Mouse (Mus musculus) activated CD4-positive, CD25-positive, alpha-beta regulatory T cell (primary cell): ENCODE measurements around the gene Bend7. TPM values are rescaled to one million over a fixed set of nuclear protein-coding genes. Genes with fewer than 3 reads are reported as not detected.

Experiments used
- polyA plus RNA-seq, 2 experiments: library from polyadenylated mRNA; unstranded; fragments of 100-300 nt; shearing (Covaris generic); gene quantifications; one replicate each; pipeline ENCODE4 v1.2.1; 2017

Gene Bend7
- polyA plus RNA-seq = under 1 TPM in 1 of 2 experiments, not detected in 1; 0.11 TPM

DNA sequence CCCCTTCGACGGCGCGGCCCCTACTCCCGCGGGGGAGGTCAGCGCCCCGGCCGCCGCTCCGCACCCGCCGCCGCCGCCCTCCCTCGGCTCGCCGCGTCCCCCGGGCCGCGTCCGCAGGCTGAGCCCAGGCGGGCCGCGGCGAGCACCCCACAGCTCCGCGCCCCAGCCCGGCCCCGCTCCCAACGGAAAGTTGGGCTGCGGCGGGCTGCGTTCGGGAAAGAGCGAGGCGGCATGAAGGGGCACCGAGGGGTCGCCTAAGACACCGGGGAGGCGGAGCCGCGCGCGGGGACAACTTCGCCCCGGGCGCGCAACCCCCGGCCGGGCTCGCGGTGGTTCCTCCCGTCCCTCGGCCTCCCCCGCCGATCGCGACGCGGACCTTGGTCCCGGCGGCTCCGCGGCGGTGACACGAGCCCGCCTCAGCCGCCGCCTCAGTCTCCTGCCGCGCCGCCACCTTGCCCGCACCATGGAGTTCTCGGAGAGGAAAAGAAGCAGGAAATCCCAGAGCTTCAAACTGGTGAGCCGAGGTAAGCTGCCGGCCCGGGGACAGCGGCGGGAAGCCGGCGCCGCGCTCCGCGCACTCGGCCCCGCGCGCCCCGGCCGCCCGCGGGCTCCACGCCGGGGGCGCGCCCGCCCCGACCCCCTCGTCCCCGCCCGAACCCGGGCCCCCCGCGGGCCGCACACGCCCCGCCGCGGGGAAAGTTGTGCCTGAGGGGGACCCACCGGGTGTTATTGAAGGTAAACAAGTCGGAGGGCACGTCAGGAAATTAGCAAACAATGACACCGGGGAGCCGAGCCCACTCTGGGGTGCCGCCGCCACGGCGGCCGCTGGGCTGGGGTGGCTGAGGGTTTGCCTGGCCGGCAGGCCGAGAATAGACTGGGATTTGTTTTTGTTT lies at the start of gene Bend7:
Bend7 (plus strand) TSS at position 63 of the 893 bp plus-strand sequence.

Other genes starting within 250 kb of the Bend7 start
- 10 to 100 TPM; 60.6 to 93.7 TPM for gene Prpf18, start 65.7 kb upstream of the Bend7 start, polyA plus RNA-seq
- 10 to 100 TPM; 36.0 to 39.0 TPM for gene Sephs1, start 163.7 kb downstream of the Bend7 start, polyA plus RNA-seq
- gene Phyh, start 201.2 kb downstream of the Bend7 start, polyA plus RNA-seq = 10 to 100 TPM; 67.9 to 98.4 TPM